8 mouse cellular contexts compared by ENCODE assay signal in genomic region chr12:73044221-73045045, GRCm38 (mm10). TPM values are rescaled to one million over a fixed set of nuclear protein-coding genes. Genes with fewer than 3 reads are reported as not detected.
A peak's percentile ranks its signal among the peaks of the same experiment; 100 is the strongest.
DNase-seq lines count a peak whose midpoint lies in the region; ATAC-seq and TF ChIP-seq lines count a peak whose summit lies in the region.

No protein-coding gene starts in this region.

- DNase-seq in layer of hippocampus, adult 2 months (ENCODE audit: low spot score in 2 of 2) = no peak
- DNase-seq in layer of hippocampus, postnatal 14 days (ENCODE audit: low spot score in 2 of 2) = no peak
- DNase-seq in NIH3T3 (ENCODE audit: low read depth) = peak; percentile 52
- DNase-seq in gastrocnemius, adult 18-20 months (ENCODE audit: low spot score) = peak; percentile 77
- DNase-seq in thymus, postnatal 10 days (ENCODE audit: low spot score in 2 of 2) = no peak
- DNase-seq in natural killer cell, adult 2 months (ENCODE audit: low spot score in 2 of 2) = no peak

- H3K27ac ChIP-seq in layer of hippocampus, adult 2 months = no peak overlapping the region
- no peak overlapping the region for H3K27ac ChIP-seq in macrophage

- no peaks in the 10 kb centered on the region for H3K36me3 ChIP-seq in macrophage (ENCODE audit: inconsistent target)

- peak overlapping the region; percentile 41 for H3K4me3 ChIP-seq in layer of hippocampus, adult 2 months
- H3K4me3 ChIP-seq in macrophage (ENCODE audit: inconsistent target) = peak overlapping the region; percentile 11; the same call in 1 of the 2 replicates

- TF ChIP-seq CTCF in layer of hippocampus, adult 2 months (conservative IDR thresholded peaks at IDR 0.05) = no peak

- ATAC-seq in inflammation-experienced regulatory T-cells, adult 6 months = peak; percentile 22

- H3K79me2 ChIP-seq in macrophage (ENCODE audit: inconsistent target) = no peaks in the 10 kb centered on the region

- 2% methylated on average over 44 of the region's 53 CpGs for WGBS in macrophage (ENCODE audit: missing documents)

RNA-seq across cellular contexts. Expression of gene Six1, which starts 9.3 kb away (rescaled TPM):
- under 1 TPM; 0.18 to 0.20 TPM for total RNA-seq in layer of hippocampus, adult 2 months (2021)
- under 1 TPM; 0.12 to 0.25 TPM for total RNA-seq in layer of hippocampus, postnatal 14 days (2021)
- 10 to 100 TPM; 68.5 to 72.6 TPM for total RNA-seq in gastrocnemius, adult 18-20 months (2021)
- polyA plus RNA-seq in inflammation-experienced regulatory T-cells, adult 6 months (2017; shearing (Covaris generic)) = not detected
- 1 to 10 TPM in 5 of 26 experiments, under 1 TPM in 3, not detected in 18; 0.22 to 8.0 (median 2.8) TPM for total RNA-seq in macrophage (2018; cell fraction: chromatin; rRNA removed)
- total RNA-seq in macrophage (2018; cell fraction: cytosol; rRNA removed) = 1 to 10 TPM in 2 of 26 experiments, under 1 TPM in 22, not detected in 2; 0.03 to 3.8 (median 0.14) TPM
- 10 to 100 TPM in 1 of 26 experiments, 1 to 10 TPM in 4, under 1 TPM in 8, not detected in 13; 0.14 to 11.5 (median 0.75) TPM for total RNA-seq in macrophage (2018; cell fraction: nucleus; rRNA removed)
- polyA plus RNA-seq in macrophage (2018) = 0.09 TPM in 1 of 3 replicates, not detected in the others

Comparison
In these comparisons a context has a peak if more than half of its experiments do, and no peak if none do; other contexts are left out.
1. DNase-seq: peak in NIH3T3 (single experiment) and gastrocnemius, adult 18-20 months (single experiment); none in layer of hippocampus, adult 2 months (0 of 2), layer of hippocampus, postnatal 14 days (0 of 2), thymus, postnatal 10 days (0 of 2) and natural killer cell, adult 2 months (0 of 2).
2. RNA of gene Six1, which starts 9.3 kb away (total RNA-seq): 68.5 to 72.6 TPM in gastrocnemius, adult 18-20 months; 0.12 to 0.25 TPM in layer of hippocampus, postnatal 14 days and 0.18 to 0.20 TPM in layer of hippocampus, adult 2 months; every median in the first group is over 10 times any median in the second.